Mouse (Mus musculus) hindbrain, embryonic 14.5 days (tissue): ENCODE measurements around the gene Jakmip3. TPM values are rescaled to one million over a fixed set of nuclear protein-coding genes. Genes with fewer than 3 reads are reported as not detected.

Experiments used
- ATAC-seq: fragments of 200-750 bp; cut with Nextera tagmentation; 2 replicates; pipeline ENCODE4 v1.8.0; 2017; ENCODE audit warnings: moderate number of reproducible peaks, mild to moderate bottlenecking, moderate TSS enrichment, moderate library complexity; ENCODE audit not compliant: low FRiP score
- DNase-seq: peaks from one replicate; pipeline ENCODE4 v3.0.0-alpha.2; 2015; ENCODE audit warnings: low spot score
- H3K27ac ChIP-seq: fragments of 300-500 bp; sonication (generic); 2 replicates; pipeline ENCODE4 v1.5.1; 2014; ENCODE audit warnings: mild to moderate bottlenecking, moderate library complexity
- H3K27me3 ChIP-seq: fragments of 300-500 bp; sonication (generic); 2 replicates; pipeline ENCODE4 v1.6.1; 2014; ENCODE audit warnings: mild to moderate bottlenecking, low read length, mixed read lengths; ENCODE audit not compliant: control insufficient read depth, insufficient read depth
- H3K36me3 ChIP-seq: fragments of 300-500 bp; sonication (generic); replicated peaks from 2 replicates; pipeline ENCODE4 v1.6.1; 2014; ENCODE audit not compliant: control insufficient read depth, insufficient read depth
- H3K4me1 ChIP-seq: fragments of 300-500 bp; sonication (generic); replicated peaks from 2 replicates; pipeline ENCODE4 v1.6.1; 2014; ENCODE audit warnings: antibody characterized with exemption, low read length, mixed read lengths; ENCODE audit not compliant: control insufficient read depth, insufficient read depth
- H3K4me2 ChIP-seq: fragments of 300-500 bp; sonication (generic); replicated peaks from 2 replicates; pipeline ENCODE4 v1.6.1; 2014; ENCODE audit warnings: mild to moderate bottlenecking, moderate library complexity
- H3K4me3 ChIP-seq: fragments of 300-500 bp; sonication (generic); replicated peaks from 2 replicates; pipeline ENCODE4 v1.5.1; 2014; ENCODE audit warnings: mild to moderate bottlenecking, low read length
- H3K9ac ChIP-seq: fragments of 300-500 bp; sonication (generic); 2 replicates; pipeline ENCODE4 v1.6.1; 2014
- H3K9me3 ChIP-seq: fragments of 300-500 bp; sonication (generic); 2 replicates; pipeline ENCODE4 v1.6.1; 2016; ENCODE audit warnings: low read length; ENCODE audit not compliant: control insufficient read depth
- WGBS: fragments of 180-500 bp; shearing (Covaris S2); extraction: QIAGEN DNeasy Blood & Tissue Kit; methylation state at CpG from one replicate; pipeline ENCODE4 v1.1.7; 2014; 5-methylcytosine and 5-hydroxymethylcytosine counted together
- polyA plus RNA-seq: library from polyadenylated mRNA; unstranded; fragments of >200 nt; fragmentation: Nextera tagmentation; extraction: Ambion mirVana; gene quantifications from 2 replicates; pipeline ENCODE4 v1.2.1, GENCODE M21; 2014

The Jakmip3 gene
- polyA plus RNA-seq, 1 experiment from 2014 or later, result 11.2 TPM

DNA sequence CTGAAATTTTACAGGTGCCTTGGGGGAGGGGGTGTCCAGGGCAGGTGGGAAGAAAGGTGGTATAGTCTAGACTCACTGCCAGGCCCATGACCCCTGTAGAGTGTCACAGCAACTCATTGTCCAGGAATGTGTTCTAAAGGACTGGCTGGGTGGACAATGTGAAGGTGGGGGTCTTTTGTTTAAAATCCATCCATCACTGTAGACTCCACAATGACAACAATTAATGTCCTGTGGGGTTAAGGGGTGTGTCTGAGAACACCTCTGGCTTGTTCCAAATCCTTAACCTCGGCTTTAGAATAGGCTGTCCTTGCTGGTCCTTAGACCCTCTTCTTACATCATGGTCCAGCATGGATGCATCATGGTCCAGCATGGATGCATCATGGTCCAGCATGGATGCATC is 143.8 kb downstream of the Jakmip3 start:
- no peak overlapping the region for H3K4me3 ChIP-seq
- H3K27me3 ChIP-seq, result no peaks in the 10 kb centered on the region
- H3K36me3 ChIP-seq, result no peaks in the 10 kb centered on the region; the same call in 1 of the 2 replicates
- peaks cover 28% of the 10 kb centered on the region for H3K4me1 ChIP-seq
- 32% methylated on average over 1 of the region's 1 CpGs for WGBS
- H3K9ac ChIP-seq, result no peak overlapping the region
- H3K9me3 ChIP-seq, result no peaks in the 10 kb centered on the region
- H3K4me2 ChIP-seq, result no peak overlapping the region
- H3K27ac ChIP-seq, result no peak overlapping the region
- no peak for DNase-seq
- no peak for ATAC-seq

DNA sequence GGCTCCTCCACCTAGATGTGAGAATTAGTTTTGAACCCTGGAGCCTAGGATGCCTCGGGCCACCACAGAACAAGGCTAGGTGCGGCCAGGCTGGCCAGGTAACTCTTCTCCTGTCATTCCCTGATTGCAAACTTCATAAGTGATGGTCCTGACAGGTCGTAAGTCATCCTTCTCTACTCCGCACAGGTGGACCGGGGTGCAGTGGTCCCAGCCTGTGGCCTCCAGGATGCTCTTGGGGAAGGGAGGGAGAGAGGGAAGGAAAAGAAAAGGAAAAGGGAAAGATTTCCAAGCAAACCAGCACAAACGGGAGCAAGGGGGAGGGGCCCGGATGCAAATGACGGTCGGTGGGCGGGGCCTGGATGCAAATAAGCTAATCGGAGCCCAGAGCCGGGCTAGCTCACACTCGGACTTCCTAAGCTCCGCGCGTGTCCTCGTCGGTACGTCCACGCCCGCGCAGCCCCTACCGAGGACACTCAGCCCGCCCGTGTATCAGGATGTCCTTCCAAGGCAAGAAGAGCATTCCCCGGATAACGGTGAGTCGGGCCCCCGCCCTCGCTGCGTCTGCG is 145.2 kb downstream of the Jakmip3 start, which contains the start of gene Dpysl4:
Dpysl4 (plus strand) TSS at position 373 of the 566 bp plus-strand sequence.
- Histone ChIP-seq H3K9me3 (no peaks in the 10 kb centered on the region), H3K4me3 (peak within 1 kb of the TSS; percentile 87), H3K4me2 (peak within 1 kb of the TSS; percentile 64), H3K4me1 (peaks cover 37% of the 10 kb centered on the region), H3K27me3 (no peaks in the 10 kb centered on the region), H3K9ac (peak within 1 kb of the TSS; percentile 99), H3K27ac (peak within 1 kb of the TSS; percentile 85), H3K36me3 (peaks cover 13% of the 10 kb centered on the region)
- WGBS, result 6% methylated on average over 31 of the region's 32 CpGs
- DNase-seq, result peak; percentile 87
- ATAC-seq, result peak; percentile 86

DNA sequence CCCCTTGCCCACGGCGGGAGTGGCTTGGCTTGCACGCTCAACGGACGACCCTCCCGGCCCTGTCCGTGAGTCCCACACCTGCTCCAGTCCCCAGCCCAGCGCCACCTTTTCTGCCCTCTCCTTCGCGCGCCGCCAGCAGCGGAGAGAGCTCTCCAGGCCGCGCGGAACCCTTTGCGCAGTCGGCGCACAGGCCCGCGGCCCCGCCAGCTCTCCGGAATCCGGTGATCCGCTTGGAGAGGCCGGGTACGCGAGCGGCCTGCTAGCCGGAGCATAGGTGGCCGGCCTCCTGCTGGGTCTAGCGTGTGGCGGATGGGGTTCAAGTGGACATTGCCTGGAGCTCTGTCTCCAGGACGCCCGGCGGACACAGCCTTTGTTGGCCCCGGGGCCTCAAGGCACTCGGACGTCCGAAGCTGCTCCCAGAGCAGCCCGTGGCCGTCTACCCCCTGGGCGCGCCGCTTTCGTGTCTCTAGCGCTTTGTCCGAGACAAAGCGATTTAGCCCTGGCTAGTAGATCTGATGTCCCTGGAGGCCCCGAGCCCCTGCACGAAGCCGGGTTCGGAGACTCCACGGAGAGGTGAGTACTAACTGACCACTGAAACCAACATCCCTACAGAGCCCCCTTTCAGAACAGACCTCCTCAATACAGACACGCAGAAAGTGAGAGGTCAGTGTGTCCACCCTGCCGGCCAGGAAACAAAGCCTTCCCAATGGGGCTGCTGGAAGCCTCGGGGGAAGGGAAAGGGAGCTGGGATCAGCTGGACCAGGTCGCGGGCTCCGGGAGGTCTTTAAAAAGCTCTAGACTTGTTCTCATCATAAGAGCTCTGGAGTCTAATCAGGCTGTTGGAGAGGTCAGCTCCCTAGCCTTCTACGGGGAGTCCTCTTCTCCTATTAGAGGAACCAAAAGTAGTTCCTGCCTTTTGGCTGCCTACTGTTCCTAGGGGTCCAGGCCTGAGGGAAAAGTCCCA is 145.9 kb downstream of the Jakmip3 start:
- DNase-seq (no peak), ATAC-seq (peak; percentile 5; the same call in 1 of the 2 replicates)
- Histone ChIP-seq H3K4me3 (peak overlapping the region; percentile 87), H3K9ac (peak overlapping the region; percentile 99), H3K9me3 (no peaks in the 10 kb centered on the region), H3K4me2 (peak overlapping the region; percentile 64), H3K27me3 (no peaks in the 10 kb centered on the region), H3K36me3 (peaks cover 21% of the 10 kb centered on the region), H3K27ac (peak overlapping the region; percentile 85), H3K4me1 (peaks cover 37% of the 10 kb centered on the region)
- WGBS, result 1% methylated on average over 61 of the region's 61 CpGs

DNA sequence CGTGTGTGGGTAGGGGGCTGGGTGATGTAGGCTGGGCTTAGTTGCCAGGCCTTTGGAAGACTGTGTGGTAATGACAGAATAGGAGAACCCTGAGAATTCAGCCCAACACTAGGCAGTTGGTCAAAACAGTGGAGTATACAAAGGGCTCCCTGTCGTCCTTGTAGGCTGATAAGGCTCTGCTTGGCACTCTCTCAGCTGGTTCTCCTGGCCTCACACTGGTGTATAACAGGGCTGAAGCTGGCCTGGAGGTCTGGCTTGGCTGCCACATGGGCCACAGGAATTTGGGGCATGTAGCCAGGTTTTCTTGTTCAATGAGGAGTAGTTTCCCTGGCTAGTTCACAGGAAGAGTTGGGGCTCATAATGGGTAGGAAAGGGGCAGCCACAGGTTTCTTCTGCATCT is 147.3 kb downstream of the Jakmip3 start:
- peak overlapping the region; percentile 64 for H3K4me2 ChIP-seq
- peaks cover 37% of the 10 kb centered on the region for H3K4me1 ChIP-seq
- no peaks in the 10 kb centered on the region for H3K9me3 ChIP-seq
- H3K27me3 ChIP-seq, result no peaks in the 10 kb centered on the region
- H3K9ac ChIP-seq, result peak overlapping the region; percentile 99
- H3K36me3 ChIP-seq, result peaks cover 34% of the 10 kb centered on the region
- H3K4me3 ChIP-seq, result peak overlapping the region; percentile 87
- peak overlapping the region; percentile 40; the same call in 1 of the 2 replicates for H3K27ac ChIP-seq
- 61% methylated on average over 2 of the region's 2 CpGs for WGBS
- ATAC-seq, result no peak
- DNase-seq, result no peak

DNA sequence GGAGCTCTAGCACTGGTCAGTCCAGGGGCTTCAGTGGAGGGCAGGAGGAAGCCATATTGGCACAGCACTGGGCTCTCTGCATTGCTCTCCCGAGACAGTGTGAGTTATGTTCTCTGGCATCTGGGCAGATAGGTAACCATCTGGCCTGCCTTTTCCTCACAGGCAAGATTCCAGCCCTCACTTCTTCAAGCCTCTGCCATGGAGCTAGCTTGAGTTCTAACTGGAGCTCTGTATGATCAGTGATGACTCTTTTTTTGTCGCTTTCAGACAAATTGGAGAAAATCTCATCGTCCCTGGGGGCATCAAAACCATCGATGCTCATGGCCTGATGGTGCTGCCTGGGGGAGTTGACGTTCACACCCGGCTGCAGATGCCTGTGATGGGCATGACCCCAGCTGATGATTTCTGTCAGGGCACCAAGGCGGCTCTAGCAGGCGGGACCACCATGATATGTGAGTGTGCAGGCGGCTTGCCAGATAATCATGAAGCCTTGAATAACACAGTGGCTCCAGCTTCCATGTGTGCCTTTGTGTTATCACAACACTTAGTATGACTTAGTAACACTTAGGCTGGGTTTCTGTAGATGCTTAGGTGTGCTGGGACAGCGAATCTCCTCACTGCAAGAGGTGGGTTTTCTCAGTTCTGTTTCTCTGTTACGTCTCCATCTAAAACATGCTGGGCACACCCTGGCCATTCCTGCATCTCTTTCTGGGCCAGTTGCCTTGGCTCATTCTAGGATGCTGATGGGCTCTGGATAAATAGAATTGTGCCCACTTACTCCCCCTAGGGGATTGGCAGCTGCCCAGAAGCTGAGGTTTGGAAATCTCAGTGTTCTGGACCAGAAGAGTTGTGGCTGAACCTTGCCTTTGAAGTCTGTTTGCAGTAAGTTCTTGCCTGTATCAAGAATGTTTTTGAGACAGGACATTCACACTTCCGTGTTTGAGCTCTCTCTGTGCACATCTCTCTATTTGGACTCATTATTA is 149.7 kb downstream of the Jakmip3 start:
- Histone ChIP-seq H3K4me2 (no peak overlapping the region), H3K27ac (no peak overlapping the region), H3K4me3 (no peak overlapping the region), H3K4me1 (peaks cover 37% of the 10 kb centered on the region), H3K9me3 (no peaks in the 10 kb centered on the region), H3K36me3 (peaks cover 58% of the 10 kb centered on the region), H3K9ac (no peak overlapping the region), H3K27me3 (no peaks in the 10 kb centered on the region)
- WGBS, result 63% methylated on average over 12 of the region's 12 CpGs
- DNase-seq (no peak), ATAC-seq (no peak)

DNA sequence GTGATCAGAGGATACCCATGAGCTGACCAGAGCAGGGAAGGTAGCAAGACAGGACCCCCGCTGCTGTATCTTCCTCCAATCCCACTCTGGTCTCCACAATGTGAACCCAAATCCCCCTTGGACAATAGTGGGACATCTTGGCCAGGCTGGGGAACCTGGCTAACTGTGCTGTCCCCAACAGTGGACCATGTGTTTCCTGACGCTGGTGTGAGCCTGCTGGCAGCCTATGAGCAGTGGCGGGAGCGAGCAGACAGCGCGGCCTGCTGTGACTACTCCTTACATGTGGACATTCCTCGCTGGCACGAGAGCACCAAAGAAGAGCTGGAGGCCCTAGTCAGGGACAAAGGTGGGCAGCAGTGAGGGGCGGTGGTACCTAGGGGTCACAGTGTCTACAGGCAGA is 151.2 kb downstream of the Jakmip3 start:
- Histone ChIP-seq H3K4me3 (no peak overlapping the region), H3K4me1 (peaks cover 33% of the 10 kb centered on the region), H3K27me3 (no peaks in the 10 kb centered on the region), H3K9ac (no peak overlapping the region), H3K9me3 (no peaks in the 10 kb centered on the region), H3K36me3 (peaks cover 73% of the 10 kb centered on the region), H3K4me2 (no peak overlapping the region), H3K27ac (no peak overlapping the region)
- ATAC-seq, result no peak
- WGBS, result 90% methylated on average over 9 of the region's 9 CpGs
- DNase-seq, result no peak

DNA sequence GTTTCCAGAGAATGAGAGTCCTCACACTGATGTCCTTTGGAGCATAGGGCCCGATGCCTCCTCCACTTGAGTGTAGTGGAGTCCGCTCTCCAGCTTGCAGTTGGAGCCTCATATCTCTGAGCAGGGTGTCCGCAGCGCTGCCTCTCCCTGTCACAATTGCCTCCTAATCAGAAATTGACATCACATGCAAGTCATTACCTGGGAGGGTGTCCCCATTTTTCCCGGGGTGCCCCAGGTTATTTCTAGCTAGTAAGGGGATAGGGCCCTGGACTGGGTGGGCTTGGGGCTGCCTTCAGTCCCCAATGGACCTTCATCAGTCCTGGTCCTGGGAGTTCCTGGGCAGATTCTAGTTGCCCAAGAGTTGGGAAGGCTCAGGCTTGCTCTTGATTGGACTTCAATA is 152.1 kb downstream of the Jakmip3 start:
- ATAC-seq, result no peak
- Histone ChIP-seq H3K9ac (no peak overlapping the region), H3K4me3 (no peak overlapping the region), H3K4me1 (peaks cover 25% of the 10 kb centered on the region), H3K27ac (no peak overlapping the region), H3K9me3 (no peaks in the 10 kb centered on the region), H3K4me2 (no peak overlapping the region), H3K36me3 (peaks cover 80% of the 10 kb centered on the region), H3K27me3 (no peaks in the 10 kb centered on the region)
- WGBS, result 97% methylated on average over 5 of the region's 5 CpGs
- no peak for DNase-seq

DNA sequence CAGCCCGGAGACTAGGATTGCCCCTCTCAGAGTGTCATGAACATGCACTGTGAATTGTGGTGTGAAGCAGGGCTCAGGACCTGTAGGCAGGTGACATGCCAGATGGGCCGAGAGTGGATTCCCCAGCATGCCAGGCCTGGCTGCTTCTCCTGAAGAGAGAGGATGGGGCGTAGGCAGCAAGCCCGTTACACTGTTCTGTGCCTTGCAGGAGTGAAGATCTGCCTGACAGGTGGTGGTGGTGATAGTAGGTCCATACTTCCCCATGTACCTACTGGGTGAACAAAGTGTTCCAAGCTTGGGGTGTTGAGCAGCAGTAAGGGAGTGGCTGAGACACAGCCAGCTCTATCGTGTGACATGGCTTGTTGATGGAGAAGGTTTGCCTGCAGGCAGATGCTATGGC is 152.6 kb downstream of the Jakmip3 start:
- ATAC-seq, result no peak
- 88% methylated on average over 5 of the region's 5 CpGs for WGBS
- H3K36me3 ChIP-seq, result peaks cover 85% of the 10 kb centered on the region

More for the DNA sequence above, 152.6 kb downstream of the Jakmip3 start:
- no peaks in the 10 kb centered on the region for H3K9me3 ChIP-seq
- peaks cover 21% of the 10 kb centered on the region for H3K4me1 ChIP-seq
- no peak overlapping the region for H3K4me2 ChIP-seq
- H3K9ac ChIP-seq, result no peak overlapping the region
- H3K27ac ChIP-seq, result no peak overlapping the region
- no peak overlapping the region for H3K4me3 ChIP-seq
- DNase-seq, result no peak
- no peaks in the 10 kb centered on the region for H3K27me3 ChIP-seq
